Mouse (Mus musculus): ENCODE measurements around the gene Klk1b27. TPM values are rescaled to one million over a fixed set of nuclear protein-coding genes. Genes with fewer than 3 reads are reported as not detected.
"Not testable (repeated sequence)": the region's sequence is repeated elsewhere in the genome, so short reads cannot be mapped to it uniquely, and the experiment has no call there.

Klk1b27 gene
- not detected in 2 replicates for polyA plus RNA-seq (2015; fragmentation: Nextera tagmentation; extraction: Ambion mirVana)

DNA sequence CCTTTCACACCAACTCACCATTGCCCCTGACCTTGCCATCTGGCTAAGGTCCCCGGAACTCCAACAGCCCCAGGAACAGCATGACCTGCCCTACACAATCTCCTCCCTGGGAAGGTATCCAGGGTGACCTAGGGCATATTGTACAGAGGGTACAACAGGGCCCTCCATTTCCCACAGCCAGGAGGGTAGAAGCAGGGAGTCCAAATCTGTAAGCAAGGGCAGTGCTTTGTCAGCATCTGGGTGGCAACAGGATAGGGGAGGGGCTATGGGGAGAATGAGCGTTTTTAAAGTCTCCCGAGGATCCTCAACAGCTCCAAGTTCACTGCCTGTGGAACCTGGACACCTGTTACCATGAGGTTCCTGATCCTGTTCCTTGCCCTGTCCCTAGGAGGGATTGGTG, at the start of gene Klk1b27:
Gene Klk1b27 (plus strand): TSS at position 301 of the 400 bp plus-strand sequence.
- not testable (repeated sequence) for H3K4me1 ChIP-seq (ENCODE audit: insufficient read depth); H3K9me3 ChIP-seq (ENCODE audit: low read length); H3K4me3 ChIP-seq (ENCODE audit: low read depth, low read length); H3K9ac ChIP-seq (replicated peaks); H3K27me3 ChIP-seq (ENCODE audit: insufficient read depth, low read length); ATAC-seq; DNase-seq; H3K36me3 ChIP-seq (replicated peaks; ENCODE audit: insufficient read depth, low read length); H3K4me2 ChIP-seq (ENCODE audit: low read depth, low read length); H3K27ac ChIP-seq (ENCODE audit: low read depth)
- 61% methylated on average over 3 of the region's 3 CpGs for WGBS (ENCODE audit: insufficient replicate concordance)

DNA sequence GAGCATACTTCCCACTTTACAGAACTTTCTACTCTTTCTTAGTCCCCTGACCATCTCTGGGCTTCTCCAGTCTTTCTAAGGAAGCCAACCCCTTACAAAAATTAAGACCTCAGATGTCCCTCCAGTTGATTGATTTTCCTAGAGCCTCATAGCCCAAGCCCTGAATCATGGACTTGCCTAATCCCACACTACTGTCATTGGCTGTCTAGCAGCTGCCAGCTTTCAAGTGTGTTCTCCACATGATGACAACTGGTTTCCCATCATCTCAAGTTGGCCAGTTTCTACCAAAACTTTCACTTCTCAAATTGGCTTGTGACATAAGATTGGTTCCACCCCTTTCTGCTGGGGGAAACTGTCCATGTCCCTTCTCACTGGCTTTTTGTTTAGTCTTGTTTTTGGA, 47.2 kb upstream of the Klk1b27 start:
- H3K27ac ChIP-seq (ENCODE audit: low read depth) = no peak overlapping the region
- no peak overlapping the region for H3K4me2 ChIP-seq (ENCODE audit: low read depth, low read length)
- H3K9me3 ChIP-seq (ENCODE audit: low read length) = no peaks in the 10 kb centered on the region
- H3K4me3 ChIP-seq (ENCODE audit: low read depth, low read length) = no peak overlapping the region
- no peak overlapping the region for H3K9ac ChIP-seq (replicated peaks)
- TF ChIP-seq CTCF (IDR thresholded peaks at IDR 0.05; ENCODE audit: low read depth) = no peak
- TF ChIP-seq EP300 (IDR thresholded peaks at IDR 0.05; ENCODE audit: low read depth) = no peak
- H3K27me3 ChIP-seq (ENCODE audit: insufficient read depth, low read length) = no peaks in the 10 kb centered on the region
- no peak for DNase-seq
- H3K36me3 ChIP-seq (replicated peaks; ENCODE audit: insufficient read depth, low read length) = no peaks in the 10 kb centered on the region
- no peaks in the 10 kb centered on the region for H3K4me1 ChIP-seq (ENCODE audit: insufficient read depth)
- no peak for ATAC-seq

DNA sequence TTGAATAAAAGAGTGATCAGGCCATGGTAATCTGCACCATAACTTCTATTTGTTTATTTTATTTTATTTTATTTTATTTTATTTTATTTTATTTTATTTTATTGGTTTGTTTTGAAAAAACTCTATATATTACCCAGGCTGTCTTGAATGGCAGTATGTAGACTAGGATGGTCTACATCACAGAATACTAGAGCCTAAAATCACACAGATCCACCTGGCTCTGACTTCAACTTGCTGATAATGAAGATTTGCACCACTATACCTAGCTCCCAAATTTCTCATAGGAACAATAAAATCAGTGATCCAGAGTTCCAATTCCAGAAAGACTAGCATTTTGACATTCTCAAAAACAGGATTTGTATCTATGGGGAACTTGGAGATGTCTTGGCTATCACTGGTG, 40.2 kb upstream of the Klk1b27 start, which contains the start of gene Klk1b26:
Gene Klk1b26 (plus strand): TSS at position 301 of the 400 bp plus-strand sequence.
- not testable (repeated sequence) for H3K4me1 ChIP-seq (ENCODE audit: insufficient read depth); H3K4me3 ChIP-seq (ENCODE audit: low read depth, low read length); H3K27me3 ChIP-seq (ENCODE audit: insufficient read depth, low read length); H3K9me3 ChIP-seq (ENCODE audit: low read length); DNase-seq; H3K27ac ChIP-seq (ENCODE audit: low read depth); H3K4me2 ChIP-seq (ENCODE audit: low read depth, low read length); H3K36me3 ChIP-seq (replicated peaks; ENCODE audit: insufficient read depth, low read length); H3K9ac ChIP-seq (replicated peaks); ATAC-seq

DNA sequence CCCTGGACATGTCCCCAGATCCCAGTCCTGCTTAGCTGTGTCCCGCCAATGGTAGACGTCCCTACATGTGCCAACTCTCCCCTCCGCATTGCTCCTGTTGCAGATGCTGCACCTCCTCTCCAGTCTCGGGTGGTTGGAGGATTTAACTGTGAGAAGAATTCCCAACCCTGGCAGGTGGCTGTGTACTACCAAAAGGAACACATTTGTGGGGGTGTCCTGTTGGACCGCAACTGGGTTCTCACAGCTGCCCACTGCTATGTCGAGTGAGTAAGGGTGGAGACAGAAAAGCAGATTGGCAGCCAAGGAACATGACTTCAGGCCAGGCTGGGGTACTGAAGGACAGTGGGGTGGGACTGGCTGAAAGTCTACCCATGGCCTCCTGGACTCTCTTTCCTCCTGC, 37.4 kb upstream of the Klk1b27 start:
- not testable (repeated sequence) for ATAC-seq; H3K4me1 ChIP-seq (ENCODE audit: insufficient read depth); DNase-seq; H3K4me2 ChIP-seq (ENCODE audit: low read depth, low read length); H3K9ac ChIP-seq (replicated peaks); H3K4me3 ChIP-seq (ENCODE audit: low read depth, low read length); H3K27me3 ChIP-seq (ENCODE audit: insufficient read depth, low read length); H3K36me3 ChIP-seq (replicated peaks; ENCODE audit: insufficient read depth, low read length); H3K9me3 ChIP-seq (ENCODE audit: low read length); H3K27ac ChIP-seq (ENCODE audit: low read depth)
- WGBS (ENCODE audit: insufficient replicate concordance) = 76% methylated on average over 6 of the region's 6 CpGs

DNA sequence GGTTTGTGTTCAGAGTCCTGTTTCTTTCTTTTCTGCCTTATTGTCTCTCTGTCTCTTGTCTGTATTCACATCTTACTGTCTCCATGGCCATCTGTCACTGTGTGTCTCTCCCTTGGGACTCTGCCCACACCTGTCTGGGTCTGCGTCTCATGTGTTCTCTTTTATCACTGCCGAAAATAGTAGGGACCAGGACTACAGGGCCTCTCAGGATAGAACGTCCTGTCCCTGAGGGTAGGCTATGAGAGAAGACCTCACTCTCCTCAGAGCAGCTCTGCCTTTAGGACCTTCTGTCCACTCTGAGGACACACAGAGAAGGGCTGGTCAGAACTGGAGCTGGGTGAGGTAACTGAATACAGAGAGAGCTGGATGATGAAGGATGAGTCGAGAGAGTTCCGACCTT, 37.0 kb upstream of the Klk1b27 start:
- DNase-seq (no peak), ATAC-seq (no peak)
- Histone ChIP-seq H3K4me2 (ENCODE audit: low read depth, low read length) (no peak overlapping the region), H3K9me3 (ENCODE audit: low read length) (no peaks in the 10 kb centered on the region), H3K27ac (ENCODE audit: low read depth) (no peak overlapping the region), H3K4me1 (ENCODE audit: insufficient read depth) (no peaks in the 10 kb centered on the region), H3K36me3 (replicated peaks; ENCODE audit: insufficient read depth, low read length) (no peaks in the 10 kb centered on the region), H3K27me3 (ENCODE audit: insufficient read depth, low read length) (no peaks in the 10 kb centered on the region), H3K9ac (replicated peaks) (no peak overlapping the region), H3K4me3 (ENCODE audit: low read depth, low read length) (no peak overlapping the region)
- 73% methylated on average over 5 of the region's 5 CpGs for WGBS (ENCODE audit: insufficient replicate concordance)
- TF ChIP-seq CTCF (IDR thresholded peaks at IDR 0.05; ENCODE audit: low read depth) = no peak
- TF ChIP-seq EP300 (IDR thresholded peaks at IDR 0.05; ENCODE audit: low read depth) = no peak

DNA sequence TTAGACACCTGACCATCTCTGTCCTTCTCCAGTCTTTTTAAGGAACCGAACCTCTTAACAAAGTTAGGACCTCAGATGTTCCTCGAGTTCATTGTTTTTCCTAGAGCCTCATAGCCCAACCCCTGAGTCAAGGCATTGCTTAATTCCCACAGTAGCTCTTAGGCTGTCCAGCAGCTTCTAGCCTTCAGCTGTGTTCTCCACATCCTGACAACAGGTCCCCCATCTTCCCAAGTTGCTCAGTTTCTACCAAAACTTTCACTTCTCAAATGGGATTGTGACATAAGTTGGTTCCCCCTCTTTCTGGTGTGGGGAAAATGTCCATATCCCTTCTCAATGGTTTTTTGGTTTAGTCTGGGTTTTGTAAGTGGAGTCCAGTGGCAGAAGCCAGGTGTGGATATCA, 20.0 kb downstream of the Klk1b27 start:
- DNase-seq (no peak), ATAC-seq (no peak)
- Histone ChIP-seq H3K9me3 (ENCODE audit: low read length) (no peaks in the 10 kb centered on the region), H3K27me3 (ENCODE audit: insufficient read depth, low read length) (no peaks in the 10 kb centered on the region), H3K27ac (ENCODE audit: low read depth) (no peak overlapping the region), H3K4me3 (ENCODE audit: low read depth, low read length) (no peak overlapping the region), H3K4me2 (ENCODE audit: low read depth, low read length) (no peak overlapping the region), H3K36me3 (replicated peaks; ENCODE audit: insufficient read depth, low read length) (no peaks in the 10 kb centered on the region), H3K9ac (replicated peaks) (no peak overlapping the region), H3K4me1 (ENCODE audit: insufficient read depth) (no peaks in the 10 kb centered on the region)
- 64% methylated on average over 2 of the region's 2 CpGs for WGBS (ENCODE audit: insufficient replicate concordance)
- TF ChIP-seq CTCF (IDR thresholded peaks at IDR 0.05; ENCODE audit: low read depth) = no peak
- no peak for TF ChIP-seq EP300 (IDR thresholded peaks at IDR 0.05; ENCODE audit: low read depth)

DNA sequence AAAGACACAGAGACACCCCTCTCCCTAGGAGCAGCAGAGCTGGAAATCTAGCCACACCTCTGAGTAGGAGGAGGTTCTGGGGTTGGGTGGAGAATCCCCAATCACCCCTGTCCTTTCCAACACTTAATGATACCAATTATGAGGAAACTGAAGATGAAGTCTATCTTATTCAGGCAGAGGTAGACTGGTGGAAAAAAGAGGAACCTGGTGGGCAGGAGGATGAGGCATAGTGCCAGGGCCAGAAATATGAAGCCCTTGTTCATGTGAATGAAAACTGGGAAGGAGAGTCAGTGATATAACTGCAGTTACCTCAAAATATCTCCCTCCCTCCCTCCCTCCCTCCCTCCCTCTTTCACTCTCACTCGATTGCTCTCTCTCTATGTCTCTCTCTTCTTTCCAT, 25.6 kb downstream of the Klk1b27 start:
- Histone ChIP-seq H3K36me3 (replicated peaks; ENCODE audit: insufficient read depth, low read length) (no peaks in the 10 kb centered on the region), H3K9me3 (ENCODE audit: low read length) (no peaks in the 10 kb centered on the region), H3K4me2 (ENCODE audit: low read depth, low read length) (no peak overlapping the region), H3K27me3 (ENCODE audit: insufficient read depth, low read length) (no peaks in the 10 kb centered on the region), H3K4me1 (ENCODE audit: insufficient read depth) (no peaks in the 10 kb centered on the region), H3K27ac (ENCODE audit: low read depth) (no peak overlapping the region), H3K9ac (replicated peaks) (no peak overlapping the region), H3K4me3 (ENCODE audit: low read depth, low read length) (no peak overlapping the region)
- TF ChIP-seq EP300 (IDR thresholded peaks at IDR 0.05; ENCODE audit: low read depth) = no peak
- WGBS (ENCODE audit: insufficient replicate concordance) = 63% methylated on average over 1 of the region's 1 CpGs
- no peak for DNase-seq
- ATAC-seq = no peak
